Mouse (Mus musculus) liver, adult 2 months (tissue): Measurements from ENCODE around the gene Ryr1.

Source experiments
- CTCF ChIP-seq: fragments of 200-500 bp; IDR thresholded peaks from 2 replicates; pipeline ENCODE4 v1.5.1; 2011; ENCODE audit warnings: low read depth, low read length, control low read depth
- POLR2A ChIP-seq: fragments of 200-500 bp; IDR thresholded peaks from 2 replicates; pipeline ENCODE4 v1.6.1; 2011; ENCODE audit warnings: low read length, control low read depth; ENCODE audit not compliant: insufficient read depth; ENCODE audit errors: extremely low read depth

- TF ChIP-seq CTCF: no peak
- TF ChIP-seq POLR2A: no peak
These were observed 33.3 kb upstream of the Ryr1 start for GRCm38 (mm10) chr7:29158264-29158663.
